Mouse (Mus musculus) ovary, adult 18-20 months (tissue): ENCODE measurements around the gene Foxk1.

Experiments used
- DNase-seq: peaks from one replicate; pipeline ENCODE4 v3.0.0; 2022; ENCODE audit warnings: low spot score, mixed read lengths

The Foxk1 gene

GRCm38 (mm10) chr5:142420317-142420716 is 19.0 kb downstream of the Foxk1 start:
- no peak for DNase-seq

GRCm38 (mm10) chr5:142420920-142421319 is 19.6 kb downstream of the Foxk1 start:
- DNase-seq, result no peak

- no peak for DNase-seq
These were observed 20.6 kb downstream of the Foxk1 start for GRCm38 (mm10) chr5:142421886-142422285.

- DNase-seq, result no peak
These were observed 21.8 kb downstream of the Foxk1 start for GRCm38 (mm10) chr5:142423141-142423540.

GRCm38 (mm10) chr5:142423701-142424100 is 22.4 kb downstream of the Foxk1 start:
- DNase-seq, result no peak

- peak; percentile 75 for DNase-seq
These were observed 23.5 kb downstream of the Foxk1 start for GRCm38 (mm10) chr5:142424627-142425349.

GRCm38 (mm10) chr5:142426476-142426875 is 25.2 kb downstream of the Foxk1 start:
- no peak for DNase-seq

- no peak for DNase-seq
These were observed 26.6 kb downstream of the Foxk1 start for GRCm38 (mm10) chr5:142427876-142428275.

- DNase-seq, result no peak
These were observed 27.4 kb downstream of the Foxk1 start for GRCm38 (mm10) chr5:142428691-142429090.

- no peak for DNase-seq
These were observed 29.7 kb downstream of the Foxk1 start for GRCm38 (mm10) chr5:142431029-142431428.

- peak; percentile 43 for DNase-seq
These were observed 30.6 kb downstream of the Foxk1 start for GRCm38 (mm10) chr5:142431811-142432434.

GRCm38 (mm10) chr5:142432695-142433094 is 31.4 kb downstream of the Foxk1 start:
- DNase-seq, result no peak

- DNase-seq, result no peak
These were observed 32.8 kb downstream of the Foxk1 start for GRCm38 (mm10) chr5:142434052-142434451.

GRCm38 (mm10) chr5:142435736-142436135 is 34.4 kb downstream of the Foxk1 start:
- DNase-seq, result no peak

GRCm38 (mm10) chr5:142438380-142438938 is 37.2 kb downstream of the Foxk1 start:
- DNase-seq, result no peak

GRCm38 (mm10) chr5:142439911-142440432 is 38.7 kb downstream of the Foxk1 start:
- peak; percentile 32 for DNase-seq

GRCm38 (mm10) chr5:142440451-142441147 is 39.3 kb downstream of the Foxk1 start:
- peak; percentile 96 for DNase-seq

GRCm38 (mm10) chr5:142441332-142442044 is 40.2 kb downstream of the Foxk1 start:
- DNase-seq, result no peak

- no peak for DNase-seq
These were observed 40.7 kb downstream of the Foxk1 start for GRCm38 (mm10) chr5:142442045-142442440.

- DNase-seq, result no peak
These were observed 42.2 kb downstream of the Foxk1 start for GRCm38 (mm10) chr5:142443514-142443913.

GRCm38 (mm10) chr5:142443994-142444393 is 42.7 kb downstream of the Foxk1 start:
- no peak for DNase-seq
